Mouse (Mus musculus): Measurements from ENCODE around the gene Apbb1. TPM values are rescaled to one million over a fixed set of nuclear protein-coding genes. Genes with fewer than 3 reads are reported as not detected.

The Apbb1 gene
- polyA plus RNA-seq, 1 experiment, result 34.3 TPM

DNA sequence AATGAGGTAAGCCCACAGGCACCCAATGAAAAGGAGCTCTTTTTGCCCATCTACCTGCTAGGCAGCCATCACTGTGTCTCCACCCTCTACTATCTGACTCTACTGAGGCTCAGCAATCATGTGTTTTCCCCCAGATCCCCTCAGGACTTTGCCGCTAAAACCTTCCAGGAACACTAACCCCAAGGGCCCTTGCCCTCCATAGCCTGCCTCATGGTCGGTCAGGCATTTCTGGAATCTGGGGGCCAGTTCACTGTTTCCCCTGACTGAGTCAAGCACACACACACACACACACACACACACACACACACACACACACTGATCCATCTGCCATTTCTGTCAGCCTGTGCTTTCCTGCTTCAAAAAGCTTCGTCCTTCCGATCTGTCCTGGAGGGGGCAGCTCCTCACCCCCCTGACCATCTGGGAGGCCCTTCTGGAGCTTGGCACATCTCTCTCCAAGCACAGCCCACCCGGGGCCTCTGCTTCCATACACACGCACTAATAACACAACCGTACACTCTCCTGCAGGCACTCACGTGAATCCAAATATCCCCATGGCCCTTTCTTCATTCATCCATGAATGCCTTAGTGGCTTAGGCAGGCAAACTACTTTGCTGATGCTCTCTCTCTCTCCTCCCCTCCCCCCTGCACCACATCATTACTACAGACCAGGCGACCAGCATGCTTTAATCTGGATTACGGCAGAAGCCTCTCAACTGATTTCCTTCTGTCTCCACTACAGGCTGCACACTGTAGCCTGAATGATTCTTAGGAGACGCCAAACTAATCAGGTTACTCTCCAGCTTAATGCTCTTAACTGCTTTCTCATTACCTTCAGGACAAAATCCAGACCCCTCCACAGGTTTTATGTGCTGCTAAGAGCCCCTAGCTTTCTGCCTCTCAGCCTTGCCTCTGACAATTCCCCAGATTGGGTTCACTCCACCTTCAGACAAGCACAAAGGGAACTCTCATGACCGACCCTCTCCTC, 11.6 kb downstream of the Apbb1 start:
- Histone ChIP-seq H3K79me2 (ENCODE audit: control insufficient read depth, insufficient read depth) (no peaks in the 10 kb centered on the region), H3K4me2 (ENCODE audit: low read depth) (no peak overlapping the region), H3K27me3 (ENCODE audit: control insufficient read depth, insufficient read depth, insufficient read length) (no peaks in the 10 kb centered on the region), H3ac (ENCODE audit: control insufficient read depth, insufficient read length) (no peak overlapping the region), H3K4me3 (no peak overlapping the region), H3K36me3 (ENCODE audit: control insufficient read depth, insufficient read depth) (peaks cover 4% of the 10 kb centered on the region)
- TF ChIP-seq USF1 (IDR thresholded peaks at IDR 0.05; ENCODE audit: low read depth) (no peak), CEBPB (IDR thresholded peaks at IDR 0.05; ENCODE audit: insufficient read depth, poor library complexity, severe bottlenecking) (no peak), MYOG (IDR thresholded peaks at IDR 0.05; ENCODE audit: control insufficient read depth in 1 of 3, insufficient read depth in 1 of 3, insufficient read length in 2 of 3, low read depth in 2 of 3) (no peak), MAX (IDR thresholded peaks at IDR 0.05; ENCODE audit: low read depth) (no peak), TCF3 (IDR thresholded peaks at IDR 0.05; ENCODE audit: insufficient read length, low read depth) (no peak), E2F4 (IDR thresholded peaks at IDR 0.05; ENCODE audit: insufficient read depth) (no peak), REST (IDR thresholded peaks at IDR 0.05; ENCODE audit: insufficient read depth, insufficient read length) (no peak), POLR2AphosphoS2 (IDR thresholded peaks at IDR 0.05; ENCODE audit: insufficient read length, low read depth) (no peak), TCF12 (IDR thresholded peaks at IDR 0.05; ENCODE audit: insufficient read depth, poor library complexity, severe bottlenecking) (no peak), MYOD1 (IDR thresholded peaks at IDR 0.05; ENCODE audit: control insufficient read depth in 1 of 3, insufficient read length in 2 of 3, low read depth in 2 of 3) (no peak), POLR2A (IDR thresholded peaks at IDR 0.05; ENCODE audit: insufficient read length, low read depth) (no peak), SRF (IDR thresholded peaks at IDR 0.05; ENCODE audit: control insufficient read depth, insufficient read length, low read depth) (no peak)

DNA sequence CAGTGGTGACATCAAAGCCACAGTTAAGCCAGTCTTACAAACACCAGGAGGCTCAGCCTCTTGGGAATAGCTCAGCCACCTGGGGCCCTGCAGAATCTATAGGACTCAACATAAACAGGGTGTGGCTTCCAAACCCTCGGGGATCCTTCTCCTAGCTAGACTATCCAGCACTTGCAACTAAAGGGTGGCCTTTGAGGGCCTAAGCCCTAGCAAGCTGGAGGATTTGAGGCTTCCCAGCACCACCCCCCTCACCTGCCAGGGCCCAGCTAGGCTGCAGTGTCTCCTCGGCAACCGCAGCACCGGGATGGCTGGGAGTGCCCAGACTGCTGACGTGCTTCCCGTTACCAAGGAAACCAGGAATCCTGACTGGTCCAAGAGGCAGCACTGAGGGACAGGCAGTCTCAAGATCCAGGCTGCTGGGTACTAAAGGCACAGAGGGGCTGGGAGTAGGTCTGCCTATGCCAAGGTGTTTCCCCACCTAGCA, 12.4 kb downstream of the Apbb1 start:
- TF ChIP-seq E2F4 (IDR thresholded peaks at IDR 0.05; ENCODE audit: insufficient read depth) (no peak), POLR2A (IDR thresholded peaks at IDR 0.05; ENCODE audit: insufficient read length, low read depth) (no peak), TCF12 (IDR thresholded peaks at IDR 0.05; ENCODE audit: insufficient read depth, poor library complexity, severe bottlenecking) (no peak), CEBPB (IDR thresholded peaks at IDR 0.05; ENCODE audit: insufficient read depth, poor library complexity, severe bottlenecking) (no peak), TCF3 (IDR thresholded peaks at IDR 0.05; ENCODE audit: insufficient read length, low read depth) (no peak), POLR2AphosphoS2 (IDR thresholded peaks at IDR 0.05; ENCODE audit: insufficient read length, low read depth) (no peak), MYOG (IDR thresholded peaks at IDR 0.05; ENCODE audit: control insufficient read depth in 1 of 3, insufficient read depth in 1 of 3, insufficient read length in 2 of 3, low read depth in 2 of 3) (no peak), REST (IDR thresholded peaks at IDR 0.05; ENCODE audit: insufficient read depth, insufficient read length) (no peak), SRF (IDR thresholded peaks at IDR 0.05; ENCODE audit: control insufficient read depth, insufficient read length, low read depth) (no peak), MYOD1 (IDR thresholded peaks at IDR 0.05; ENCODE audit: control insufficient read depth in 1 of 3, insufficient read length in 2 of 3, low read depth in 2 of 3) (no peak), USF1 (IDR thresholded peaks at IDR 0.05; ENCODE audit: low read depth) (no peak), MAX (IDR thresholded peaks at IDR 0.05; ENCODE audit: low read depth) (no peak)
- no peaks in the 10 kb centered on the region for H3K79me2 ChIP-seq (ENCODE audit: control insufficient read depth, insufficient read depth)
- no peaks in the 10 kb centered on the region for H3K27me3 ChIP-seq (ENCODE audit: control insufficient read depth, insufficient read depth, insufficient read length)
- H3K36me3 ChIP-seq (ENCODE audit: control insufficient read depth, insufficient read depth), result peaks cover 7% of the 10 kb centered on the region
- no peak overlapping the region for H3K4me3 ChIP-seq
- no peak overlapping the region for H3K4me2 ChIP-seq (ENCODE audit: low read depth)
- no peak overlapping the region for H3ac ChIP-seq (ENCODE audit: control insufficient read depth, insufficient read length)

DNA sequence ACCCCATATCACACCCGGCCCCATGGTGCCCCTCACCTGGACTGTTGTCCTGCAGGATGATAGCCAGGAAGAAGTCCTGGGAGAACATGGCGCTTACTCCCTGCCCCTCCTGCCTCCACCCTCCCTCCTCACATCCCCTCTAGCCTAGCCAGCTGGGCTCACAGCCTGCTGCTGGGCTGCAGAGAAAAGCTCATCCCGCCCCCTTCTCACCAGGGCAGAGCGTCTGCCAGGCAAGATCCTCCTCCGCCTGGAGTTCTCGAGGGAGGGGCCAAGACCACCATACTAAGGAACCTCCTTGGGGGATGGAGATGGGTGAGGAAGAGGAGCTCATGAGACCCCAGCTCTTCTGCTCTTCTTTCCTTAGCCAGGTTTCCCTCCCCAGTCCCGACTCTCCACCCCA, 12.9 kb downstream of the Apbb1 start:
- TF ChIP-seq POLR2AphosphoS2 (IDR thresholded peaks at IDR 0.05; ENCODE audit: insufficient read length, low read depth) (no peak), REST (IDR thresholded peaks at IDR 0.05; ENCODE audit: insufficient read depth, insufficient read length) (no peak), E2F4 (IDR thresholded peaks at IDR 0.05; ENCODE audit: insufficient read depth) (no peak), USF1 (IDR thresholded peaks at IDR 0.05; ENCODE audit: low read depth) (no peak), MYOG (IDR thresholded peaks at IDR 0.05; ENCODE audit: control insufficient read depth in 1 of 3, insufficient read depth in 1 of 3, insufficient read length in 2 of 3, low read depth in 2 of 3) (no peak), CEBPB (IDR thresholded peaks at IDR 0.05; ENCODE audit: insufficient read depth, poor library complexity, severe bottlenecking) (no peak), MAX (IDR thresholded peaks at IDR 0.05; ENCODE audit: low read depth) (no peak), TCF12 (IDR thresholded peaks at IDR 0.05; ENCODE audit: insufficient read depth, poor library complexity, severe bottlenecking) (no peak), MYOD1 (IDR thresholded peaks at IDR 0.05; ENCODE audit: control insufficient read depth in 1 of 3, insufficient read length in 2 of 3, low read depth in 2 of 3) (no peak), POLR2A (IDR thresholded peaks at IDR 0.05; ENCODE audit: insufficient read length, low read depth) (no peak)
- no peak overlapping the region for H3K4me2 ChIP-seq (ENCODE audit: low read depth)

DNA sequence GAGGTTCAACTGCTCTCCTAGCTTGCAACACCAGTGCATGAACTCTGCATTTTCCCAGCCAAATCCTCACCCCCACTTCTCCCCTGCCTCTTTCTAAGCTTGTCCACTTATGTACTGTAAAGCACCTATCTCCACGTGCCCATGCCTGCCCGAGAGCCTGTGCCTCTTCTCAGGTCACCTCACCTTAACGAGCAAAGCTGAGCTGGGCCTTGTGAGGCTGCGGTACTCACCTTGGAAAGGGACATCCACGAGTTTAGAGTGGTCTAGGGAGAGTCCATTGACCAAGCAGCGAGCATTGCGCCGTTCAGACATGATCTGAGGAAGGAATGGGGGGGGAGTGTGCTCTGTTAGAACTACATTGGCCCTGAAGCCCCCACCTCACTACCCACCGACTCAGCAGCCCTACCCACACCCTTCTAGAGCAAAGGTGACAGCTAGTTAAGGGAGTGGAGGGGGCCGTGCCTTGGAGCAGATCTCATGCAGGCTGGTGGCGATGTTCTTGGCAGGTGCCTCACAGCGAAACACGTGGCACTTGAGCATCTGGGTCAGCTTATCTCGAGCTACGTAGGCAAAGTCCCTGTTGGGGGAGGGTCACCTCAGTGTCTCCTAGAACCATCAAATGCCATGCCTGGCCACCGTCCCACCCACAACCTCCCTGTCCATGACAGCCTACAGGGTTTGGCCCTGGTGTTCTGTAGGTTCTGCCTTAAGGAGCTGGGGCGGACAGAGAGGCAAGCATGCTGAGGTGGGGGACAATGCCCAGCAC, 16.2 kb downstream of the Apbb1 start:
- H3K36me3 ChIP-seq (ENCODE audit: control insufficient read depth, insufficient read depth), result peaks cover 2% of the 10 kb centered on the region
- no peak for TF ChIP-seq TCF12 (IDR thresholded peaks at IDR 0.05; ENCODE audit: insufficient read depth, poor library complexity, severe bottlenecking)
- TF ChIP-seq POLR2AphosphoS2 (IDR thresholded peaks at IDR 0.05; ENCODE audit: insufficient read length, low read depth), result no peak
- TF ChIP-seq SRF (IDR thresholded peaks at IDR 0.05; ENCODE audit: control insufficient read depth, insufficient read length, low read depth), result no peak
- no peak for TF ChIP-seq REST (IDR thresholded peaks at IDR 0.05; ENCODE audit: insufficient read depth, insufficient read length)
- TF ChIP-seq MAX (IDR thresholded peaks at IDR 0.05; ENCODE audit: low read depth), result no peak
- no peak for TF ChIP-seq TCF3 (IDR thresholded peaks at IDR 0.05; ENCODE audit: insufficient read length, low read depth)
- no peak for TF ChIP-seq MYOD1 (IDR thresholded peaks at IDR 0.05; ENCODE audit: control insufficient read depth in 1 of 3, insufficient read length in 2 of 3, low read depth in 2 of 3)
- no peak for TF ChIP-seq POLR2A (IDR thresholded peaks at IDR 0.05; ENCODE audit: insufficient read length, low read depth)
- no peak for TF ChIP-seq CEBPB (IDR thresholded peaks at IDR 0.05; ENCODE audit: insufficient read depth, poor library complexity, severe bottlenecking)
- no peak for TF ChIP-seq USF1 (IDR thresholded peaks at IDR 0.05; ENCODE audit: low read depth)
- H3K79me2 ChIP-seq (ENCODE audit: control insufficient read depth, insufficient read depth), result no peaks in the 10 kb centered on the region
- H3ac ChIP-seq (ENCODE audit: control insufficient read depth, insufficient read length), result no peak overlapping the region
- no peak overlapping the region for H3K4me2 ChIP-seq (ENCODE audit: low read depth)
- H3K27me3 ChIP-seq (ENCODE audit: control insufficient read depth, insufficient read depth, insufficient read length), result no peaks in the 10 kb centered on the region
- no peak overlapping the region for H3K4me3 ChIP-seq

More for the DNA sequence above, 12.9 kb downstream of the Apbb1 start:
- Histone ChIP-seq H3K27me3 (ENCODE audit: control insufficient read depth, insufficient read depth, insufficient read length) (no peaks in the 10 kb centered on the region), H3K4me3 (no peak overlapping the region), H3ac (ENCODE audit: control insufficient read depth, insufficient read length) (no peak overlapping the region), H3K36me3 (ENCODE audit: control insufficient read depth, insufficient read depth) (peaks cover 7% of the 10 kb centered on the region), H3K79me2 (ENCODE audit: control insufficient read depth, insufficient read depth) (no peaks in the 10 kb centered on the region)

Measured in myocyte (in vitro differentiated cells).